Mouse (Mus musculus): ENCODE measurements around the gene Trpm1.

- TF ChIP-seq USF1 (IDR thresholded peaks at IDR 0.05; ENCODE audit: low read depth, low read length) = no peak
- TF ChIP-seq POLR2A (IDR thresholded peaks at IDR 0.05; ENCODE audit: low read depth, low read length) = no peak
- TF ChIP-seq CTCF (conservative IDR thresholded peaks at IDR 0.05 in 1 of 2, IDR thresholded peaks at IDR 0.05 in 1 of 2; ENCODE audit: low read depth in 2 of 2, low read length in 2 of 2) = no peak
- no peak for TF ChIP-seq JUND (conservative IDR thresholded peaks at IDR 0.05; ENCODE audit: low read depth, low read length)
- no peak for TF ChIP-seq JUN (IDR thresholded peaks at IDR 0.05; ENCODE audit: insufficient read depth, low read depth, low read length)
- no peak for TF ChIP-seq MAX (IDR thresholded peaks at IDR 0.05; ENCODE audit: low read length)
- no peak for TF ChIP-seq GABPA (IDR thresholded peaks at IDR 0.05; ENCODE audit: insufficient replicate concordance, low read depth, low read length)
- no peak for TF ChIP-seq ETS1 (conservative IDR thresholded peaks at IDR 0.05; ENCODE audit: low read depth, low read length)
- TF ChIP-seq USF2 (conservative IDR thresholded peaks at IDR 0.05; ENCODE audit: low read depth, low read length) = no peak
- TF ChIP-seq MYC (IDR thresholded peaks at IDR 0.05; ENCODE audit: low read depth, low read length) = no peak
- TF ChIP-seq NRF1 (IDR thresholded peaks at IDR 0.05; ENCODE audit: low read depth, low read length) = no peak
- no peak for TF ChIP-seq TCF12 (IDR thresholded peaks at IDR 0.05; ENCODE audit: low read depth, low read length)
- no peak for TF ChIP-seq EP300 (IDR thresholded peaks at IDR 0.05; ENCODE audit: low read length)
Measured at GRCm38 (mm10) chr7:64155226-64155625, 1.6 kb downstream of the Trpm1 start.

Measured in CH12.LX (cell line).